Mouse (Mus musculus) brain, embryonic 14.5 days (tissue): ENCODE results near the gene Plekha7.

Source experiments
- CTCF ChIP-seq: fragments of 200-500 bp; IDR thresholded peaks from 2 replicates; pipeline ENCODE4 v1.5.1; 2012; ENCODE audit warnings: inconsistent platforms, mild to moderate bottlenecking, moderate library complexity, borderline replicate concordance; ENCODE audit not compliant: insufficient read depth, insufficient read length; ENCODE audit errors: extremely low read depth
- POLR2A ChIP-seq: fragments of 200-500 bp; IDR thresholded peaks from 2 replicates; pipeline ENCODE4 v1.6.1; 2012; ENCODE audit warnings: mild to moderate bottlenecking, inconsistent platforms, borderline replicate concordance; ENCODE audit not compliant: poor library complexity, insufficient read depth, insufficient read length, severe bottlenecking; ENCODE audit errors: extremely low read depth

DNA sequence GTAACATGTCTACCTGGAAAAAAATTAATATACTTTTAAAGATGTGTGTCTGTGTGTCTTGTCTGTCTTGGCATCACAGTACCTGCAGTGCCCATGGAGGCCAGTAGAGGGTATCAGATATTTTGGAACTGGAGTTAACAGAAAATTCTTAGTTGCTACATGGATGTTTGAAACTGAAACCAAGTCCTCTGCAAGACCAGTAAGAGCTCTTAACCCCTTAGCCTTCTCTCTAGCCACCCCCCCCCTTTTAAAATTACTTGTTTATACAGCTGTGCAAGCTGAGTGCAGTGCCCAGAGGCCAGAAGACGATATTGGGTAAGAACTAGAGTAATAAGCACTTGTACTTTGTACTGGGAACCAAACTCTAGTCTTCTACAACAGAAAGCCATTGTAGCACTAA is 28.1 kb upstream of the Plekha7 start:
- TF ChIP-seq CTCF (peak; percentile 52; the same call in 1 of the 2 replicates), POLR2A (no peak)
